Mouse (Mus musculus) E14TG2a.4 (cell line): ENCODE data around the gene Nsun4.

Source experiments
- CTCF ChIP-seq: conservative IDR thresholded peaks from 2 replicates; pipeline ENCODE4 v1.5.1; 2014; ENCODE audit warnings: low read length
- POU5F1 ChIP-seq: IDR thresholded peaks from 2 replicates; pipeline ENCODE4 v1.6.1; 2014; ENCODE audit warnings: low read length, borderline replicate concordance

GRCm38 (mm10) chr4:115994662-115995375 lies 58.9 kb downstream of the Nsun4 start:
- TF ChIP-seq CTCF, result no peak
- TF ChIP-seq POU5F1, result no peak
